Mouse (Mus musculus): ENCODE measurements at regions not wholly inside any gene's neighbourhood (a gene's known extent, or its start where the extent isn't known, plus 50 kb on each side); places are given as distances from the start of the nearest gene placed in this dataset.

- H3K9ac ChIP-seq (ENCODE audit: low read length) = no peak overlapping the region
- no peaks in the 10 kb centered on the region for H3K9me3 ChIP-seq (replicated peaks; ENCODE audit: control insufficient read depth, low read length)
- no peak overlapping the region for H3K4me3 ChIP-seq (replicated peaks; ENCODE audit: low read length)
- ATAC-seq (ENCODE audit: insufficient read depth, low FRiP score) = no peak
- 86% methylated on average over 7 of the region's 7 CpGs for WGBS
- no peak overlapping the region for H3K4me2 ChIP-seq (ENCODE audit: low read depth, low read length)
- no peaks in the 10 kb centered on the region for H3K36me3 ChIP-seq (ENCODE audit: control insufficient read depth, insufficient read depth, low read length)
- no peaks in the 10 kb centered on the region for H3K27me3 ChIP-seq (ENCODE audit: control insufficient read depth, insufficient read depth, low read length)
- H3K27ac ChIP-seq (ENCODE audit: low read length) = no peak overlapping the region
- no peaks in the 10 kb centered on the region for H3K4me1 ChIP-seq (ENCODE audit: control insufficient read depth, insufficient read depth, low read length)
Observed at GRCm38 (mm10) chr8:49236021-49236821, 392.5 kb upstream of the Tenm3 start.

DNA sequence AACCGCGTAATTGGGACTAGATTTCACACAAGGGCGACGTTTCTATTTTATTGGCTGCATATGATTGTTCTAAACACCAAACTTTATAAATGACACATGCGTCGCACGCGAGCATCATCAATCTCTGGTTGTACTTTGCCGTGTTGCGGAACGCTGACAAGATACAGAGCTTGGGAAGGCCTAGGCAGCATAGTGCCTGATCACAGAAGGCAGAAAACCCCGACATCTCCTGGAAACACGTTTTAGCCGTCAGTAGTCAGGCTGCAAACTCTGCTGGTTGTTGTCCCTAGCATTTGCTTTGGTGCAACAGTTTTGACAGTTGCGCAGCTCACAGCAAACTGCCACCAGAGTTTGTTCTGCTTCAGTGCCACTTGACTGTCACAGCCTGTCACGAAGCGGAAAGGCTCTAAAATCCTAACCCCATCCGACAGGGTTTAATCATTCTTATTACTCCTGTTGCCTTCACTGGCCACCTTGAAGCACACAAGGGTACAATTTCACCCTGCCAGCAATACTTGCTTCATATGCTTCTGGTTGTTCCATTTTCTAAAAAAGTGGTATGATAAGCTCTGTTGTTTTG lies 380.2 kb upstream of the Tenm3 start:
- Histone ChIP-seq H3K27me3 (ENCODE audit: control insufficient read depth, insufficient read depth, low read length) (no peaks in the 10 kb centered on the region), H3K27ac (ENCODE audit: low read length) (no peak overlapping the region), H3K9ac (ENCODE audit: low read length) (no peak overlapping the region), H3K36me3 (ENCODE audit: control insufficient read depth, insufficient read depth, low read length) (no peaks in the 10 kb centered on the region), H3K4me3 (replicated peaks; ENCODE audit: low read length) (no peak overlapping the region), H3K4me1 (ENCODE audit: control insufficient read depth, insufficient read depth, low read length) (no peaks in the 10 kb centered on the region), H3K4me2 (ENCODE audit: low read depth, low read length) (no peak overlapping the region), H3K9me3 (replicated peaks; ENCODE audit: control insufficient read depth, low read length) (no peaks in the 10 kb centered on the region)
- 80% methylated on average over 18 of the region's 18 CpGs for WGBS
- ATAC-seq (ENCODE audit: insufficient read depth, low FRiP score) = no peak

- 72% methylated on average over 4 of the region's 4 CpGs for WGBS
- no peak overlapping the region for H3K4me3 ChIP-seq (replicated peaks; ENCODE audit: low read length)
- ATAC-seq (ENCODE audit: insufficient read depth, low FRiP score) = no peak
Observed at GRCm38 (mm10) chr8:49195333-49195640, 351.5 kb upstream of the Tenm3 start.

GRCm38 (mm10) chr8:49194592-49195332 lies 351.0 kb upstream of the Tenm3 start:
- Histone ChIP-seq H3K9me3 (replicated peaks; ENCODE audit: control insufficient read depth, low read length) (no peaks in the 10 kb centered on the region), H3K27ac (ENCODE audit: low read length) (no peak overlapping the region), H3K9ac (ENCODE audit: low read length) (no peak overlapping the region), H3K27me3 (ENCODE audit: control insufficient read depth, insufficient read depth, low read length) (no peaks in the 10 kb centered on the region), H3K36me3 (ENCODE audit: control insufficient read depth, insufficient read depth, low read length) (no peaks in the 10 kb centered on the region), H3K4me1 (ENCODE audit: control insufficient read depth, insufficient read depth, low read length) (no peaks in the 10 kb centered on the region), H3K4me2 (ENCODE audit: low read depth, low read length) (no peak overlapping the region), H3K4me3 (replicated peaks; ENCODE audit: low read length) (no peak overlapping the region)
- WGBS = 76% methylated on average over 11 of the region's 11 CpGs
- ATAC-seq (ENCODE audit: insufficient read depth, low FRiP score) = no peak

More at GRCm38 (mm10) chr8:49195333-49195640, 351.5 kb upstream of the Tenm3 start:
- Histone ChIP-seq H3K36me3 (ENCODE audit: control insufficient read depth, insufficient read depth, low read length) (no peaks in the 10 kb centered on the region), H3K9me3 (replicated peaks; ENCODE audit: control insufficient read depth, low read length) (no peaks in the 10 kb centered on the region), H3K27me3 (ENCODE audit: control insufficient read depth, insufficient read depth, low read length) (no peaks in the 10 kb centered on the region), H3K4me1 (ENCODE audit: control insufficient read depth, insufficient read depth, low read length) (no peaks in the 10 kb centered on the region), H3K4me2 (ENCODE audit: low read depth, low read length) (no peak overlapping the region), H3K9ac (ENCODE audit: low read length) (no peak overlapping the region), H3K27ac (ENCODE audit: low read length) (no peak overlapping the region)

DNA sequence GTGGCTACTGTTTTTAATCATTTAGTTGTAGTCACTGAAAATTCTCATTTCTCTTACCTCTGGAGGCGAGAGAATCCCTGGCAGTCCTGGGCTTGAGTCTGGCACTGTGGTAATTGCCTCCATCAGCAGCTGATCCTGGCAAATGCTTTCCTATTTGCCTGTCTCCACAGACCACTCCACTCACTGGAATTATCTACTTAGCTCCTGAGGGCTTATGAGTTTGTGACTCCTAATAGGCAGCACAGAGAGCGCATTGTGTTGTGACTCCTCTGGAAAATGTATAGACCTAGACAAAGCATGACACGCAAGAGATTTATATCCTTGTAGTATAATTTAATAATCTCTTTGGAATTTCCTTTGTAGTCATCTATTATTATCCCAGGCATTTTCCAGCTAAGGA lies 343.1 kb upstream of the Tenm3 start:
- Histone ChIP-seq H3K4me2 (ENCODE audit: low read depth, low read length) (no peak overlapping the region), H3K4me1 (ENCODE audit: control insufficient read depth, insufficient read depth, low read length) (no peaks in the 10 kb centered on the region), H3K9ac (ENCODE audit: low read length) (no peak overlapping the region), H3K27me3 (ENCODE audit: control insufficient read depth, insufficient read depth, low read length) (no peaks in the 10 kb centered on the region), H3K27ac (ENCODE audit: low read length) (no peak overlapping the region), H3K9me3 (replicated peaks; ENCODE audit: control insufficient read depth, low read length) (no peaks in the 10 kb centered on the region), H3K36me3 (ENCODE audit: control insufficient read depth, insufficient read depth, low read length) (no peaks in the 10 kb centered on the region), H3K4me3 (replicated peaks; ENCODE audit: low read length) (no peak overlapping the region)
- no peak for ATAC-seq (ENCODE audit: insufficient read depth, low FRiP score)
- WGBS = 82% methylated on average over 3 of the region's 3 CpGs

- no peak overlapping the region for H3K4me2 ChIP-seq (ENCODE audit: low read depth, low read length)
- no peaks in the 10 kb centered on the region for H3K9me3 ChIP-seq (replicated peaks; ENCODE audit: control insufficient read depth, low read length)
- no peak overlapping the region for H3K4me3 ChIP-seq (replicated peaks; ENCODE audit: low read length)
- no peak overlapping the region for H3K27ac ChIP-seq (ENCODE audit: low read length)
- WGBS = 77% methylated on average over 4 of the region's 4 CpGs
- ATAC-seq (ENCODE audit: insufficient read depth, low FRiP score) = no peak
- H3K27me3 ChIP-seq (ENCODE audit: control insufficient read depth, insufficient read depth, low read length) = no peaks in the 10 kb centered on the region
- no peaks in the 10 kb centered on the region for H3K36me3 ChIP-seq (ENCODE audit: control insufficient read depth, insufficient read depth, low read length)
- H3K9ac ChIP-seq (ENCODE audit: low read length) = no peak overlapping the region
- H3K4me1 ChIP-seq (ENCODE audit: control insufficient read depth, insufficient read depth, low read length) = no peaks in the 10 kb centered on the region
Observed at GRCm38 (mm10) chr8:49175386-49175785, 331.6 kb upstream of the Tenm3 start.

DNA sequence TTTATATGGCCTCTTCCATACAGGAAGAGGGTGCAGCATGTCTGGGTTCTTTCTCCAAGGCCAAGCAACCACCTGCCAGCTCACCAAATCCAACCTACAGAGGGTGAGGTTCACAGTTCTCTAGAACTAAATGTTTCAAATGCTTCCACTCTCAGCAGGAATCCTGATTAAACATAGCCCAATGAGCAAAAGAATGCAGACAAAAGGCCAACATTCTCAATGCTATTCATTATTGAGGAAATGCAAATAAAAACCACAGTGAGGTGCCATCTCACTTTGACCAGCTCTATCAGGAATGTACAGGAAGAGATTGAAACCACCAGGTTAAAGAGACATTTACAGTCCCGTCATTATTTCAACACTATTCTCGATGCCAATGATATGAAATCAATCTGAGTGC lies 331.2 kb upstream of the Tenm3 start:
- 70% methylated on average over 2 of the region's 2 CpGs for WGBS

DNA sequence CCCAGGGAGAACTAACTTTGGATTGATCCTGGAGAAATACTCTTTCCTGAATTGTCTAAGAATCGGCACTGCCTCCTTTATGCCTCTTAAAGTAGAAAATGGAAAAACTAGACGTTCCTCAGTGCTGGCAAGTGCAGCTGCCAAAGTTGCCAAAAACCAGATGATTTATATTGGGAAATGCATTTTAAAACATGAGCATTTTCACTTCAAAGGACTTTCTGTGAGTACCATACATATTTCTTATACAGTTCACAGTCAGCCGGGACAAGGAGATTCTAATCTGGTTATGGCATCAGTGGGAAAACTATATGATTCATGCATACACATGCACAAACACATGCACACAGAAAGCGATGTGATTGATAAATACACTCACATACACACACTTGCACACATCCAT lies 315.6 kb upstream of the Tenm3 start:
- Histone ChIP-seq H3K9me3 (replicated peaks; ENCODE audit: control insufficient read depth, low read length) (no peaks in the 10 kb centered on the region), H3K27me3 (ENCODE audit: control insufficient read depth, insufficient read depth, low read length) (no peaks in the 10 kb centered on the region), H3K4me2 (ENCODE audit: low read depth, low read length) (no peak overlapping the region), H3K4me3 (replicated peaks; ENCODE audit: low read length) (no peak overlapping the region), H3K27ac (ENCODE audit: low read length) (no peak overlapping the region), H3K36me3 (ENCODE audit: control insufficient read depth, insufficient read depth, low read length) (no peaks in the 10 kb centered on the region), H3K9ac (ENCODE audit: low read length) (no peak overlapping the region), H3K4me1 (ENCODE audit: control insufficient read depth, insufficient read depth, low read length) (no peaks in the 10 kb centered on the region)
- WGBS = 60% methylated on average over 4 of the region's 4 CpGs
- ATAC-seq (ENCODE audit: insufficient read depth, low FRiP score) = no peak

More for the DNA sequence above, 331.2 kb upstream of the Tenm3 start:
- no peaks in the 10 kb centered on the region for H3K36me3 ChIP-seq (ENCODE audit: control insufficient read depth, insufficient read depth, low read length)
- H3K27ac ChIP-seq (ENCODE audit: low read length) = no peak overlapping the region
- H3K4me3 ChIP-seq (replicated peaks; ENCODE audit: low read length) = no peak overlapping the region
- H3K4me2 ChIP-seq (ENCODE audit: low read depth, low read length) = no peak overlapping the region
- ATAC-seq (ENCODE audit: insufficient read depth, low FRiP score) = no peak
- no peaks in the 10 kb centered on the region for H3K9me3 ChIP-seq (replicated peaks; ENCODE audit: control insufficient read depth, low read length)
- no peaks in the 10 kb centered on the region for H3K4me1 ChIP-seq (ENCODE audit: control insufficient read depth, insufficient read depth, low read length)
- no peak overlapping the region for H3K9ac ChIP-seq (ENCODE audit: low read length)
- no peaks in the 10 kb centered on the region for H3K27me3 ChIP-seq (ENCODE audit: control insufficient read depth, insufficient read depth, low read length)

DNA sequence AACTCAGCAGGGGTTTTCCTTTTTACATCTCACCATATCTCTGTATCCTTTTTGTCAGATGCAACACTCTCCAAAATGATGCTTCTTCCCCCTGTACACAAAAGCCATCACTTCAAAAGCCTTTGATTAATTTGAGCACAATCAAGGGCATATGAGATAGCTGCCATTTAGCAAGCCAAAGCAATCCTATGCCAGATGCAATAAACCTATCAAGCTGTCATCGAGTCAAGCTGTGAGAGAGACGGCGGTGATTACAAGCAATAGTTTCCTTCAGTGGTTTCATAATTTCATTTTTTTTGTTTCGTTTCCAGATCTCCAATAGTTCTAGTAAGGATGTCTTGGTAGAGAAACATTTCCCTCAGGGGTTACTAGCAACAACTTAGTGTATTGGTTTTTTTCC lies 314.4 kb upstream of the Tenm3 start:
- Histone ChIP-seq H3K9ac (ENCODE audit: low read length) (no peak overlapping the region), H3K27me3 (ENCODE audit: control insufficient read depth, insufficient read depth, low read length) (no peaks in the 10 kb centered on the region), H3K9me3 (replicated peaks; ENCODE audit: control insufficient read depth, low read length) (no peaks in the 10 kb centered on the region), H3K27ac (ENCODE audit: low read length) (no peak overlapping the region), H3K36me3 (ENCODE audit: control insufficient read depth, insufficient read depth, low read length) (no peaks in the 10 kb centered on the region), H3K4me1 (ENCODE audit: control insufficient read depth, insufficient read depth, low read length) (no peaks in the 10 kb centered on the region), H3K4me3 (replicated peaks; ENCODE audit: low read length) (no peak overlapping the region), H3K4me2 (ENCODE audit: low read depth, low read length) (no peak overlapping the region)
- no peak for ATAC-seq (ENCODE audit: insufficient read depth, low FRiP score)
- WGBS = 76% methylated on average over 4 of the region's 4 CpGs

Data from stomach, embryonic 16.5 days (tissue).